Mouse (Mus musculus) embryo, embryonic 11 days (tissue): ENCODE results near the gene Fancc.
A peak's percentile ranks its signal among the peaks of the same experiment; 100 is the strongest.

Experiments
- DNase-seq: peaks from one replicate; pipeline ENCODE4 v3.0.0-alpha.2; 2015

The Fancc gene

DNA sequence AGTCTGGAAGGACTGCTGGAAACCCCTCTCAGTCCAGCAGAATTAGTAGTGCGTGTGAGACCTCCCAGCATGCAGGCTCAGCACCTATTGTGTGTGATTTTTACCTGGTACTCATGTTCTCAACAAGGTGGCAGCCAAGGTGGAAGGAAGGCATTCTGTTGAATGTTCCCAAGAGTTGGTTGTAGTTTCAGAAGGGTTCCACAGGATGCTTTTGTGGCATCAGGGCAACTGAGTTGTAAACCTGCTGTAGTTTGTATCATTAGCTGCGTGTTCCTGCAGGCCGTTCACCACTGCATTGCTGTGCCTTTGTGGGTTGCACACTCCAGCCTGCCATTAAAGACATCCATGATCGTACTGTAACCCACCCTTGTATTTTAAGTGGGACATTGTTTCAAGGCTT, 238.4 kb downstream of the Fancc start:
- DNase-seq = no peak

- DNase-seq = no peak
Measured at GRCm38 (mm10) chr13:63258167-63258582, 238.9 kb downstream of the Fancc start.

DNA sequence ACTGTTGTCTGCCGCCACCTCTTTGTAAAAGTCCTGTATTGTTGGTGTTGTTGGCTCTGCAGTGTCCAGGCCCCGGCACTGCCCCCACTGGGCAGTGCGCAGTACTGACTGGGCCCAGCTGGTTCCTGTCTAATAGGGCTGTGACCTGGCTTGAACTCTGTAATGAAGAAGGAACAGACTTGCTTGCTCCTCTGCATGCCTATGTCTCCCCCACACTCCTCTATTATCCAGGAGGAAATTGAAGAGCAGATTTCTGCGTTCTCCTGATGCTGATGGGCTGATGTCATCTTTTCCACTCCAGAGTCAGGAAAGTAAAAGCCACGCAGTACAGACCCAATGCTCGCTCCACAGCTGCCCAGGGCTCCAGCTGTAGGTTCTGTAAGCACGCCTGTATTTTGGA, 240.3 kb downstream of the Fancc start:
- DNase-seq = peak; percentile 63

DNA sequence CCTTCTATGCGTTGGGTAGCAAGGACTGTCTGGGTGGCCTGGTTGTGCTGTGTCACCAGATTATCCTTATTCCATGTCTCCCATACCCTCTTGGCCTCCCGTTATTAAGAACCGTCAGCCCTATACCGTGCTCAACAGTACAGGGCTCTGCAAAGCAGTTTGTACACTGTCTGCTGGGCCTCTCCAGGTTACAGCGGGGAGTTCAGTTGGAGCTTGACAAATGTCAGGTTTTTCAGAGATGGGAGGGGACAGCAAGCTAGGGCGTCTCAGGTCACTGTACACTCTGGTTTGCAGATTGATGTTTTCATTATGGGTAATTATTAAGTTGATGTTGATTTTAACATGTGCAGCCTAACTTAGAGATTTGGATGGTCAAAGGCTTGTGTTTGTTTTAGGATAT, 240.9 kb downstream of the Fancc start:
- no peak for DNase-seq

- DNase-seq = no peak
Measured at GRCm38 (mm10) chr13:63255519-63256011, 241.5 kb downstream of the Fancc start.

GRCm38 (mm10) chr13:63253886-63254636, 243.0 kb downstream of the Fancc start:
- no peak for DNase-seq

GRCm38 (mm10) chr13:63253147-63253546, 243.9 kb downstream of the Fancc start:
- DNase-seq = no peak

DNA sequence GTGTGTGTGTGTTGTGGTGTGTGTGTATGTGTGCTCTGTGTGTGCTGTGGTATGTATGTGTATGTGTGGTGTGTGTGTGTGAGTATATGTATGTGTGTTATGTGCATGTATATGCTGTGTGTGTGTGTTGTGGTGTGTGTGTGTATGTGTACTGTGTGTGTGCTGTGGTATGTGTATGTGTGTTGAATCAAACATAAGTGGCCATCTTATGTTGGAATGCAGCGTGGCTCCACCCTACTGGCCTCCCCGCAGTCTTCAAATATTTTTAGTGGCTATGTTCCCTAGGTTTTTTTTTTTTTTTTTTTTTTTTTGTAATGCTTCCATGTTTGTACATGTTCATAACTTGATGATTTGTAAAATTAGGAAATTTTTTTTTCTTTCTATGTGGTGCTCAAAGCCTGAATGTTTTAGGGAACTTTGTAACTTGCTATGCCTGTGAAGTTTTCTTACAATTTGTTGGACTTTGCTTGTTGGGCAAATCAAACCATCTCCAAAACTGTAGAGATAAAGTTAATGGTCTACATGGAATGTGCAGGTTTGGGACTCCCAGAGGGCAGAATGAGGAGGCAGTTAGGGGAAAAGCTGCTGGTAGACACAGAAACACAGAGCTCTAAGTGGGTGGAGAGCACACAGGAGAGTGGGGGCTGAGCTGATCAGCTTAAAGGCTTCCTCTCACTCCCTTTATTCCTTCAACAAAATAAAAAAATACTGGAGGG, 244.6 kb downstream of the Fancc start:
- DNase-seq = no peak

DNA sequence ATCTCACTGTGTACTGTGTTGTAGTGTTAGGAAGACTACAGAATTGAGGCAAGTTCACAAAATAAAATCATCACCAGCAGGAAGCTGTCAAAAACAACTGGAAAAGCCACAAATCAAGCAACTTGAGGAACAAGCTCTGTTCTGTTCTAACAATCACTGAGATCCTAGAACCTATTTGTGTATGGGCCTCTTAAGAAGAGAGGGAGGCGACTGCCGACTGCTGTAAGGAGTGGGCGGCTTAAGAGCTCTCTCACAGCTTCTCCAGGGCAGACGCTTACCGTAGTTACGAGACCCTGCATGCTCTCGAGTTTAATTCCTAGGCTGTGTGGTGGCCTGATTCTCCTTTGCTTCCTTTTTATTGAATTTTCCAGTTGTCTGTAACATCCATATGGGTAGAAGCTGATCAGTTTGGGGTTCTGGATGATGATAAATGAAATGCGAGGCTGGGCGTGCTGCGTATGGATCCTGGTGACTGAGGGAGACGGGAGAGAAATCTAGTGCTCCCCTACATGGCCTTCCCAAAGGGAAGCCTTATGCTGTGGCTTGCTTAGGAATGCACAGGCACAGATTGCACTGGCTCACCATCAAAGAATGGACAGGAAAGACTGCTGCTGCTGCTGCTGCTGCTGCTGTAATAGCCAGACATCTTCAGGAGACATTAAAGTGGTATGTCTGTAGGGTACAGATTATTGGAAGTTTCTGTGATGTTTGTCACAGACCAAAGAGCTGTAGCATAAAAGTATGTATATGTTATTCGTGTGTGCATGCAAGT, 245.8 kb downstream of the Fancc start:
- DNase-seq = no peak

DNA sequence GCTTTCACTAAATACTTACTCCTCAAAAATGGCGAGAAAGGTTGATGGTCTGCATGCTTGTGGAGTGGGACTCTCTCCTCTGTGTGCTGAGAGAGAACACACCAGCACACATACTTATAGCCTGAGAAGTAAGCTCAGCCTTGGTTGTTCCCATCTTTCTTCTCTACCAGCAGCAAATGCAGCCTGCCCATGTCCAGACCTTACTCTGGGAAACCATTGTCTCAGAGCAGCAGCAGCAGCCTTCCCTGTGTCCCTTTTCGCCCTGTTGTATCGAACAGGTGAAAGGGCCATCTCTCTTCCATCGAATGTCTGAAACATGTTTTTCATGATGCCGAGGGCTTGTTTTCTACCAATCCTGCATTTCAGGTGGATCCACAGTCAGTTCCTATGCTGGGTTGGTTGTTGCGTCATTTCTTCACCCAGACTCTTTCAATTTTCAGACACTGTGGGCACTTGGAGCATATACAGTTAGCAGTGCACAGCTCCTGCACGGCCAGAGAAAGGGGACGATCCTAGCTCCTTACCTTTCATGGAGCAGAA, 246.6 kb downstream of the Fancc start:
- DNase-seq = no peak

DNA sequence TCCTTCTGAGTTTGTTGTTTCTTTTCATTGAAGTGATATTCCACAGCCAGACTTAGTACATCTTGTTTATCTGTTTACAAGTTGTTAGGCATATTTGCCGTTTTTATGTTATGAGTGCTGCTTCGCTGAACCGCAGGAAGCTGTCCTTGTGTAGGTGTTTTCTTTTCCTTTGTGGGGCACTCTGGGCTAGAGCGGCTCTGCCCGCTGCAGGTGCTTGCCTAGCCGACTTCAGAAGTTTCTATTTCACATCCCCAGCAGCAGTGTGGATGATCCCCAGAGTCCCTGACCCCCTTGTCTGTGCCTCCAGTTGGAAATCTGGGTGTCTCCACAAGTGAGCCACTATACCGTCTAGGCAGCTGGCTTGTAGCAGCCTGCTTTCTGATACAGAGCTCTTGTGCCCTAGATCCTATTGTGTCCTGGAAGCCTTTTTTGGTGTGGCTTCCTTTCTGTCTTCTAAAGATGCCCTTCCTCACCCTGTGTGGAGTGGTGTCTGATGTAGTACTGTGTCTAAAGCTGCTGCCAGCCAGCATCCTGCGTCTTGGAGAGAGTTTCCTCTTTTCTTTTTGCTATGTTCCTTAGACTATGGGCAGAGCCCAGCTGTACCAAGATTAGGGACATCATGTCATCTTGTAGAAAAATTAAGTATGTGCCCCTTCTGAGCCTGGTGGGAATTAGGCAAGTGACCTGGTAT, 247.2 kb downstream of the Fancc start:
- DNase-seq = no peak

DNA sequence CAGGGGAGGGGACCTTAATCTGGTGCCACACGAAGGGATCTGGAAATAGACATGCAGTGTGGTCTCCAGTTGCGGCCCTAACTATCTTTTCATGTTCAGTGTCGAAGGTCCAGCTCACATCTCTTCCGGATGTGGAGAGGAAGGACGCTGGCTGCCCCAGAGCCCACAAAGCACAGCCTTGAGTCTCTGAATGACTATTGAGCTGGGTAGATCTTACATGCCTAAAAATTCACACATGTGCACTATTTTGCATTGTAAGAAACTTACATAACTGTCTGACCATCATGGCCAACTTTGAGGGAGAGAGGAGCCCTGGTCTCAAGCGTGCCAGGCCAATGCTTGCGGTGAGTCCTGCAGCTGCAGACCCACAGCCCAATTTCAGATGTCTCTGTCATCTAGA, 247.9 kb downstream of the Fancc start:
- DNase-seq = no peak

DNA sequence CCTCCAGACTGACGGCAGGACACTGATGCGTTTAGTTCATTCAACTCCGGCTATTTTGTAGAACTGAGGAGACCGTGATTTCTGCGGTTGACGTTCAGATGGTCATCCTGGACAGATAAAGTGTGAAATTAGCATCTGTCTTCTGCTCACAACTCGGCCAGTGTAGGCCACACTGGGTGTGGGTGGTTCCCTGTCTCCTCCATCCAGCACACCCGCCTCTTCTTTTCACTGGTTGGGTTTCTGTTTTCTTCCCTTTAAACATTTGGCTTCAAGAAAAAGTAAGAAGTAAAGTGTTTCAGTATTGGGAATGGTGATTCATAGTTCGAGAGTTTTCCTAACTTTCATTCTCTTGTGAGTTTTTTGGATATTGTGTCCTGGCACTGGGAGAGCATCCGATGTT, 248.8 kb downstream of the Fancc start:
- no peak for DNase-seq

GRCm38 (mm10) chr13:63247631-63248030, 249.4 kb downstream of the Fancc start:
- DNase-seq = no peak

DNA sequence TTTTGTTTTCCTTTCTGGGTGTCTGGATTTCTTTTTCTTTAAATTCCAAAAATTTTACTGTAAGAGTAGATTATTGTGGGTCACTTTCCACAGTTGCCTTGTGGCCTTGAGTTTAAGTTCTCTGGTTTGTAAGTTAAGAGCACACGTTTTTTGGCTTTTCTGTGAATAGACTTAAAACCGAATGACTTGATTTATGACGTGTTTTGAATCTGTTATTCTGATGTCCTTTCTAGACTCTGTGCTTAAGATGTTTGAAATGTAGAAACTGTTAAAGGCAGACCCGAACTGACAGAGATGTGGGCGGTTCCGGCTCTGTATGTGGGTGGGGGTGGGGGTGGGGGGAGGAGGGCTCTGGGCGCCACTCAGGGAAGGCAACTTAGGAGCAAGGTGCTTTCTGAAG, 250.0 kb downstream of the Fancc start:
- no peak for DNase-seq

GRCm38 (mm10) chr13:63246332-63246940, 250.6 kb downstream of the Fancc start:
- DNase-seq = no peak

GRCm38 (mm10) chr13:63245812-63246211, 251.3 kb downstream of the Fancc start:
- DNase-seq = no peak

DNA sequence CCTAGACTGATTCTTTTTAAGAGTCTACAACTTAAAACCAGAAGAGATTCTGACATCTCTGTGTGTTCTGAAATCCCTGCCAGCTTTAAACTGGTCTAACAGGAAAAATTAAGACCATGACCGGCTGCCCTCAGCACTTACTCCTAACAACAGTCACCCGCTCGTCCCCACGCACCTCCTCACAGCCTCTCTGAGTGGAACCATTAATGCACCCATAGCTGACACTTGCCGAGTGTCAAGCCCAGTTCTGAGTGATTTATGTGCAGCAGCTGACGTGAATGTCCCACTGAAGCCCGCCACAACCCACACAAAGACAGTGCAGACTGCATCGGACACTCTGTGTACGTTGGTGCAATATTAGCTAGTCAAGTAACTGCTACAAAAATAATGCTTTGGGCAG, 251.9 kb downstream of the Fancc start:
- peak; percentile 41 for DNase-seq

GRCm38 (mm10) chr13:63244425-63244824, 252.7 kb downstream of the Fancc start:
- no peak for DNase-seq

- DNase-seq = no peak
Measured at GRCm38 (mm10) chr13:63243586-63243985, 253.5 kb downstream of the Fancc start.

GRCm38 (mm10) chr13:63242401-63243192, 254.5 kb downstream of the Fancc start:
- no peak for DNase-seq
